7 mouse cellular contexts compared by ENCODE assay signal in genomic region chr8:93933288-93933687, GRCm38 (mm10).
"Had no signal": no experiment of that assay in that cellular context is flagged by ENCODE, and none has a peak within 500 bp of the region (broad histone marks: within the 10 kb centered on the region; RNA-seq: fewer than 3 reads in every experiment).

No protein-coding gene starts in this region.

- H3K27me3 ChIP-seq: limb, embryonic 15.5 days; liver, embryonic 13.5 days; lung, embryonic 15.5 days; midbrain, embryonic 12.5 days; stomach, embryonic 15.5 days had no signal

- H3K36me3 ChIP-seq: limb, embryonic 15.5 days; liver, embryonic 13.5 days; lung, embryonic 15.5 days; midbrain, embryonic 12.5 days; stomach, embryonic 15.5 days had no signal

- H3K4me3 ChIP-seq: limb, embryonic 15.5 days; liver, embryonic 13.5 days; lung, embryonic 15.5 days; midbrain, embryonic 12.5 days; stomach, embryonic 15.5 days had no signal

- H3K4me1 ChIP-seq: liver, embryonic 13.5 days; lung, embryonic 15.5 days had no signal

- H3K4me2 ChIP-seq: limb, embryonic 15.5 days; liver, embryonic 13.5 days; lung, embryonic 15.5 days; midbrain, embryonic 12.5 days; stomach, embryonic 15.5 days had no signal

- H3K9me3 ChIP-seq: limb, embryonic 15.5 days; liver, embryonic 13.5 days; lung, embryonic 15.5 days; midbrain, embryonic 12.5 days; stomach, embryonic 15.5 days had no signal

- H3K27ac ChIP-seq: kidney, postnatal 0 days; limb, embryonic 15.5 days; liver, embryonic 13.5 days; lung, embryonic 15.5 days; midbrain, embryonic 12.5 days; stomach, embryonic 15.5 days had no signal

- H3K9ac ChIP-seq: limb, embryonic 15.5 days; liver, embryonic 13.5 days; liver, postnatal 0 days; lung, embryonic 15.5 days; midbrain, embryonic 12.5 days; stomach, embryonic 15.5 days had no signal
